Mouse (Mus musculus): ENCODE results near the gene Sema6b. TPM values are rescaled to one million over a fixed set of nuclear protein-coding genes. Genes with fewer than 3 reads are reported as not detected.

Gene Sema6b
- polyA plus RNA-seq, 1 experiment: 48.5 TPM

DNA sequence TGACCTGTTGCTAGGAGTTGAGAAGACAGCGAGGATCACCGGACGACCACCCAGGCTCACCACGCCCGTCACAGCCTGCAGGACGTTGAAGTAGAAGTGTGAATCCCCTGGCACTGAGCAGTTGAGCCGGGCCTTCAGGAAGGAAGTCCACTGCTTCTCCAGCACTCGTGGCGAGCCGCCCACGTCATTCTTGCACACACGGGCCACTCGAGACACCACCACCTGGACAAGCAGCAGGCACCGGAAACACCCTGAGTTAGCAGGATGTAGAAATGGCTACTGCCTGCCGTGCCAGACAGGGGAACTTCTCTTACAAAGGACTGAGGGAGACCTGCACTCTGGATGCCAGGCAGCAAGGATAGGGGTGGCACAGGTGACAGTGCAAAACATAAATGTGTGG, 11.9 kb downstream of the Sema6b start:
- no peak for TF ChIP-seq POLR2A (IDR thresholded peaks at IDR 0.05; ENCODE audit: borderline replicate concordance, extremely low read depth, insufficient read depth, insufficient read length, poor library complexity, severe bottlenecking)
- no peak for TF ChIP-seq CTCF (IDR thresholded peaks at IDR 0.05; ENCODE audit: borderline replicate concordance, extremely low read depth, insufficient read depth, insufficient read length)
- no peak for DNase-seq (ENCODE audit: low read depth)

DNA sequence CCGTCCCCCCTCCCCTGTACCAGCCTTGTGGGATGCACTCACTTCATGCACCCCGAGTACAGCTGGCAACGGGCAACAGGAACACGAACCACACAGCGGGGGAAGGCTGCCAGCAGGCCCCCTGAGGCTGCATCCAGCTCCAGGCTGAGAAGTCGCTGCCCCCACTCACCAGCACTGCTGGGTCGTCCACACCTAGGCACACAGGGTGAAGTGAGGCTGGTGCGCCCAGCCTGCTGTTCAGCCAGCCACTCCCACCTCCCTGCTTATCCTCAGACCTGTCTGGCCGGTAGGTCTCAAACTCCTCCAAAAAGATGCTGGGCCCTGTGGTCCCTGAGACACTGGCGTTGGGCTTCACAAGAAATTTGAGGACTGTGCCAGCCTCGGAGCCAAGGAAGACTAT, 14.0 kb downstream of the Sema6b start:
- DNase-seq (ENCODE audit: low read depth): no peak
- TF ChIP-seq CTCF (IDR thresholded peaks at IDR 0.05; ENCODE audit: borderline replicate concordance, extremely low read depth, insufficient read depth, insufficient read length) (no peak), POLR2A (IDR thresholded peaks at IDR 0.05; ENCODE audit: borderline replicate concordance, extremely low read depth, insufficient read depth, insufficient read length, poor library complexity, severe bottlenecking) (no peak)

GRCm38 (mm10) chr17:56125276-56125630, 14.9 kb downstream of the Sema6b start:
- DNase-seq (ENCODE audit: low read depth): no peak
- TF ChIP-seq CTCF (IDR thresholded peaks at IDR 0.05; ENCODE audit: borderline replicate concordance, extremely low read depth, insufficient read depth, insufficient read length): no peak

DNA sequence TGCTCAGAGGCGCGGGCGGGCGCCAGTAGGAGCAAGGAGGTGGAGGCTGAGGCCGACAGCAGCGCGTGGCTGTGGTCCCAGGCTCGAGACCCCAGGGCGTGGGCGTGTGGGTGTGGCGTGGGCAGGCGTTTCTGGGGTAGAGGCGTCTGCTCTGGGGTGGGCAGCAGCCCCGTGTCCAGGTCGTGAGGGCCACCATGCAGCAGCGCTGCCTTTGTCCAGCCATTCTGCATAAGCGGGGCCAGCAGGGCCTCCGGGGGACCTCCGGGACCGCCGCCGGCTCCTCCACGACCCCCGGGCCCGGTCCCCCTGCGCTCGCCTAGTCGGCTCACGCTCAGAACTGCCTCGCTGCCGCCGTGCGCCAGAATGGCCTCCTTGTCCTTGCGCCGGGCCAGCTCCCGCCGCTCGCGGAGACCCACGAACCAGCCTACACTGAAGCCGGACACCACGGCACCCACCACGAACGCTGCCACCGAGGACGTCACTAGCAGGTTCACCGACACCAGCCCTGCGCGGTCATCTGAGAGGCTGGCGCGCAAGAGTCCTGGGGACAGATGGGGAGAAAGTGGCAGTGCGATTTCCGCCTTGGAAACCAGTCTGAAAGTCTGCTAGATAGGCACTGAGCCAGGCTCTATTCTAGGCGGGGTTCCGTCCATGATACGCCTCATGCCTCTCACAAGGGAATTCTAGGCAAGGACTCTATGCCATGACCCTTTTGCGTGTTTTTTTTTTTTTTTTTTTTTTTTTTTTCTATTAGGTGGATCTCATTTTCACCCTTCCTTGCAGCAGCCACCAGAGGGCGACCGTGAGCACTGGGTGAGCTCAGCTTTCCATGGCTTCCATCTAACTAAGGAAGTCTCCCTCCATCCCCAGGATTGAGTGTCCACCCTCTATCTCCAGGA, 15.5 kb downstream of the Sema6b start:
- TF ChIP-seq CTCF (IDR thresholded peaks at IDR 0.05; ENCODE audit: borderline replicate concordance, extremely low read depth, insufficient read depth, insufficient read length) (peak; percentile 75), POLR2A (IDR thresholded peaks at IDR 0.05; ENCODE audit: borderline replicate concordance, extremely low read depth, insufficient read depth, insufficient read length, poor library complexity, severe bottlenecking) (no peak)
- peak; percentile 51 for DNase-seq (ENCODE audit: low read depth)

GRCm38 (mm10) chr17:56123681-56124340, 16.3 kb downstream of the Sema6b start:
- TF ChIP-seq CTCF (IDR thresholded peaks at IDR 0.05; ENCODE audit: borderline replicate concordance, extremely low read depth, insufficient read depth, insufficient read length): no peak
- TF ChIP-seq POLR2A (IDR thresholded peaks at IDR 0.05; ENCODE audit: borderline replicate concordance, extremely low read depth, insufficient read depth, insufficient read length, poor library complexity, severe bottlenecking): no peak

GRCm38 (mm10) chr17:56123161-56123560, 17.0 kb downstream of the Sema6b start:
- DNase-seq (ENCODE audit: low read depth): no peak
- TF ChIP-seq POLR2A (IDR thresholded peaks at IDR 0.05; ENCODE audit: borderline replicate concordance, extremely low read depth, insufficient read depth, insufficient read length, poor library complexity, severe bottlenecking) (no peak), CTCF (IDR thresholded peaks at IDR 0.05; ENCODE audit: borderline replicate concordance, extremely low read depth, insufficient read depth, insufficient read length) (no peak)

More at GRCm38 (mm10) chr17:56123681-56124340, 16.3 kb downstream of the Sema6b start:
- no peak for DNase-seq (ENCODE audit: low read depth)

DNA sequence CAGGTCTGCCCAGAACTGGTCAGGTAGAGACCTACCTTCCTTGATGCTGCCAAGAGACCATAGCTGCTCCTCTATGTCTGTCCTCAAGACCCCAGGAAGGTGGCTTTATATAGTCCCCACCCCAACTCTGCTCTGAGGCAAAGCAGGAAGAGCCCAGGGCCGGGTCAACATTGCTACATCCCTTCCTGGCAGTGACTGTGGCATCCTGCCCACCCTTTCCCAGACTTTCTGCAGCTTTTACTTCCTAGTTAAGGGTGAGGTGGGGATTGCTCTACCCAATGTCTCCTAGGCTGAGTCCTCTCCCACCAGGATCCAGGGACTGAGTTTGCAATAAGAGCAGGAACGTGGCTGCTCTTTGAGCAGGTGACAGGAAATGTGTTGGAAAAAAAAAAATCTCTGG, 18.3 kb downstream of the Sema6b start, which contains the start of gene Lrg1:
TSS of gene Lrg1 (minus strand) at position 176 of the 400 bp plus-strand sequence.
- TF ChIP-seq CTCF (IDR thresholded peaks at IDR 0.05; ENCODE audit: borderline replicate concordance, extremely low read depth, insufficient read depth, insufficient read length) (no peak), POLR2A (IDR thresholded peaks at IDR 0.05; ENCODE audit: borderline replicate concordance, extremely low read depth, insufficient read depth, insufficient read length, poor library complexity, severe bottlenecking) (no peak)
- no peak for DNase-seq (ENCODE audit: low read depth)

GRCm38 (mm10) chr17:56119981-56120880, 19.9 kb downstream of the Sema6b start:
- DNase-seq (ENCODE audit: low read depth): no peak
- TF ChIP-seq POLR2A (IDR thresholded peaks at IDR 0.05; ENCODE audit: borderline replicate concordance, extremely low read depth, insufficient read depth, insufficient read length, poor library complexity, severe bottlenecking) (no peak), CTCF (IDR thresholded peaks at IDR 0.05; ENCODE audit: borderline replicate concordance, extremely low read depth, insufficient read depth, insufficient read length) (no peak)

- TF ChIP-seq POLR2A (IDR thresholded peaks at IDR 0.05; ENCODE audit: borderline replicate concordance, extremely low read depth, insufficient read depth, insufficient read length, poor library complexity, severe bottlenecking) (no peak), CTCF (IDR thresholded peaks at IDR 0.05; ENCODE audit: borderline replicate concordance, extremely low read depth, insufficient read depth, insufficient read length) (no peak)
- DNase-seq (ENCODE audit: low read depth): no peak
Observed at GRCm38 (mm10) chr17:56119431-56119830, 20.7 kb downstream of the Sema6b start.

GRCm38 (mm10) chr17:56117251-56117710, 22.9 kb downstream of the Sema6b start, which contains the start of gene Plin5:
TSS of gene Plin5 (minus strand) at chr17:56117596.
- TF ChIP-seq POLR2A (IDR thresholded peaks at IDR 0.05; ENCODE audit: borderline replicate concordance, extremely low read depth, insufficient read depth, insufficient read length, poor library complexity, severe bottlenecking) (no peak), CTCF (IDR thresholded peaks at IDR 0.05; ENCODE audit: borderline replicate concordance, extremely low read depth, insufficient read depth, insufficient read length) (no peak)
- peak; percentile 39 for DNase-seq (ENCODE audit: low read depth)

DNA sequence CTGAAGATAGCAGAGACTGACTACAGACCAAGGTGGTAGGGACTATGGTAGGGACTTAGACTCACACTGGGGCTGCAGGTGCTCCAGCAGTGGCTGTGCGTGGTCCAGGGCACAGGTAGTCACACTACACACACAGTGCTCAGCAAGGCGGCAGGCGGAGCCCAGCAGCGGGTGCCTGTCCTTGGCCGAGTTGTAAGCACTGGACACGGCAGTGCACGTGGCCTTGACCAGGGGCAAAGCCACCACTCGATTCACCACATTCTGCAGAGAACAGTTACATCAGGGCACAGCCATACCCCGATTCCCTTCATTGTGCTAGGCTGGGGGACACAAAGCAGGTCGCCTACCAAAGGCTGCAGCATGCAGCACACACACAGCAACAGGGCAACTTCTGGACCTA, 23.9 kb downstream of the Sema6b start:
- DNase-seq (ENCODE audit: low read depth): no peak
- TF ChIP-seq POLR2A (IDR thresholded peaks at IDR 0.05; ENCODE audit: borderline replicate concordance, extremely low read depth, insufficient read depth, insufficient read length, poor library complexity, severe bottlenecking) (no peak), CTCF (IDR thresholded peaks at IDR 0.05; ENCODE audit: borderline replicate concordance, extremely low read depth, insufficient read depth, insufficient read length) (no peak)
